Mouse (Mus musculus) brain, embryonic 14.5 days (tissue): Measurements from ENCODE around the gene Kdm4a.

ENCODE experiments used
- CTCF ChIP-seq: fragments of 200-500 bp; IDR thresholded peaks from 2 replicates; pipeline ENCODE4 v1.5.1; 2012; ENCODE audit warnings: inconsistent platforms, mild to moderate bottlenecking, moderate library complexity, borderline replicate concordance; ENCODE audit not compliant: insufficient read depth, insufficient read length; ENCODE audit errors: extremely low read depth
- POLR2A ChIP-seq: fragments of 200-500 bp; IDR thresholded peaks from 2 replicates; pipeline ENCODE4 v1.6.1; 2012; ENCODE audit warnings: mild to moderate bottlenecking, inconsistent platforms, borderline replicate concordance; ENCODE audit not compliant: poor library complexity, insufficient read depth, insufficient read length, severe bottlenecking; ENCODE audit errors: extremely low read depth

DNA sequence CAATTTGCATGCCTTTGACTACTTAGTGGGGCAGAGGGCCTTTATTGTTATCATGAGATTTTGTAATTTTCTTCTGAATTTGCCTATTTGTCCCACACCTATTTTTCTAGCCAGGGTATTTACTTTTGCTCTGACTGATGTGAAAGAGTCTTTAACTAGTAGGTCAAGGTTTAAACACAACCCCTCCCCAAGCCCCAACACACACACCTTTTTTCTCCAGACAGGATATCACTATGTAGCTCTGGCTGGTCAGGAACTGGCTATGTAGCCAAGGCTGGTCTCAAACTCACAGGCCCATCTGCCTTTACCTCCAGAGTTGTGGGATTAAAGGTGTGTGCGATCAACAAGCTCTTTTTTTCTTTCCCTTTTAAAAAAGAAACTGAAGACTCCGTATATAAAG, 19.2 kb upstream of the Kdm4a start:
- TF ChIP-seq POLR2A: no peak
- no peak for TF ChIP-seq CTCF
